Mouse (Mus musculus): ENCODE data around the gene Gm2056. TPM values are rescaled to one million over a fixed set of nuclear protein-coding genes. Genes with fewer than 3 reads are reported as not detected.
"Not testable (repeated sequence)": the region's sequence is repeated elsewhere in the genome, so short reads cannot be mapped to it uniquely, and the experiment has no call there.

Gm2056 gene
- polyA plus RNA-seq (2017; shearing (Covaris generic)), result not detected

DNA sequence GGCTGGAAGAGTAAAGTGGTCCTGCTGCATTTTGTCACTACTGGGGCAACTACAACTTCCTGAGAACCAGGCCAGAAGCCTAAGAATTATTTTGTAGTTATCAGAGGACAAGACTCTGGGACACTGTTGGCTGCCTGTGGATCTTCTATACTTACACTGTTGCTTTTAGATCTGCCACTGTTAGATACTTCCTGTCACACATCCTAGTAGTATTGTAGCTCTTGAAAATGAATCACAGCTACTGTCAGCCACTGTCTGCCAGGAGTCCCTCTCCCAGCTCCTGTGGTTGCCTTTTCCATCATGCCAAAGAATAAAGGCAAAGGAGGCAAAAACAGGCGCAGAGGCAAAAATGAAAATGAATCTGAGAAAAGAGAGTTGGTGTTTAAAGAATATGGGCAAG, at the start of gene Gm2056:
Gene Gm2056, plus strand, starts transcription at position 301 of the 400 bp plus-strand sequence.
- not testable (repeated sequence) for ATAC-seq

DNA sequence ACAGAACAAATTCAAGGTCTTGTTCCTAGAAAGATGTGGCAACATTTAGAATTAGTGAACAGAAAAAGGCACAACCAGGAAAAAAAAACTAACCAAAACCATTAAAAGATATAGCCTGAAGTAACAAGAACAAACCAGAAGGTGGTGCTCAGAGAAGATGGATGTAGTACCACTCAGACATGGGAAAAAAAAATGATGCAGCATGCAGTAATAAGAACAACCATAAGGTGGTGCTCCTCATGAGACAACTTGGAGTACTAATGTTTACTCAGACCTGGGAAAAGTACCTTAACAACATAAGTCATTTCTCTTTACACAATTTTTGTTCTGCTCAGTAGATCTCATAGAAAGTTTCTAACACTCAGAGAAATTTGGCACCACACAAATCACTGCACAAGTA, 42.8 kb upstream of the Gm2056 start:
- not testable (repeated sequence) for ATAC-seq

GRCm38 (mm10) chr12:88004118-88004517, 22.7 kb upstream of the Gm2056 start:
- ATAC-seq, result not testable (repeated sequence)

GRCm38 (mm10) chr12:88011548-88011947, 15.3 kb upstream of the Gm2056 start, which contains the start of gene Gm2075:
Gm2075 (plus strand) TSS chr12:88011848.
- ATAC-seq, result not testable (repeated sequence)

- ATAC-seq, result not testable (repeated sequence)
Observed at GRCm38 (mm10) chr12:88018671-88019070, 8.1 kb upstream of the Gm2056 start, which contains the start of gene Gm6803. Gm6803 (minus strand) TSS chr12:88018771.

GRCm38 (mm10) chr12:88032250-88032649, 5.4 kb downstream of the Gm2056 start:
- ATAC-seq, result not testable (repeated sequence)

DNA sequence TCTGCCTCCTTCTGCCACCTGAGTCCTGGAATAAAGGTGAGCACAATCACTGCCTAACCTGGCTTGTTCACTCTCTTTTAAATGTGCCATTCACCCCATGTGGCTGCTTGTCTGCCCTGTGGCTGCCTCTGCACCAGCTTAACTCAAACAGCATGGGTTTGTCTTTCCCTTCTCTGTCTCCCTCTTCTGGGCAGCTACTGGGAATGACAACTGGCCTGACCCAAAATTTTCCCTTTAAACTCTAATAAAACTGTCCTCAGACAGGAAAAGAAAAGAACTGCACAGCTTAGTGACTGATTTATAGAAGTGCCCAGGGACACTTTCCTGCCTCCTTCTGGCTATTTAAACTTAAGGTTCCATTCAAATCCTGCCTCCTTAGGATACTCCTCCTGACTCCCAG, 12.3 kb downstream of the Gm2056 start:
- ATAC-seq, result not testable (repeated sequence)

DNA sequence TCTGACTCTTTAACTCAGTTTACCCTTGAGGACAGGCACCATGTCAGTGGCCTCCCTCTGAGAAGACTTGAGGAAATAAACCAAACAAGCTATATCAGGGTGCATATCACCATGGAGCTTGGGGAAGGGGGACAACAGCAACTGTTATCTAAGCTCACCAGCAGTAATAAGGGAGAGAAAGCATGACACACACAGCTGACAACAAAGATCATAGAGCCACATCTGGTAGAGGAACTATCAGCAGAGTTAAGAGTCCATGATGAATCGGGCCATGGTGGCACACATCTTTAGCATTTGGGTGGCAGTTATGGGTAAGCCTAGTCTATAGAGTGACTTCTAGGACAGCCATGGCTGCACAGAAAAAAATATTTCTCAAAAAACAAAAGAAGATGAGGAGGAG, 12.9 kb downstream of the Gm2056 start:
- not testable (repeated sequence) for ATAC-seq

DNA sequence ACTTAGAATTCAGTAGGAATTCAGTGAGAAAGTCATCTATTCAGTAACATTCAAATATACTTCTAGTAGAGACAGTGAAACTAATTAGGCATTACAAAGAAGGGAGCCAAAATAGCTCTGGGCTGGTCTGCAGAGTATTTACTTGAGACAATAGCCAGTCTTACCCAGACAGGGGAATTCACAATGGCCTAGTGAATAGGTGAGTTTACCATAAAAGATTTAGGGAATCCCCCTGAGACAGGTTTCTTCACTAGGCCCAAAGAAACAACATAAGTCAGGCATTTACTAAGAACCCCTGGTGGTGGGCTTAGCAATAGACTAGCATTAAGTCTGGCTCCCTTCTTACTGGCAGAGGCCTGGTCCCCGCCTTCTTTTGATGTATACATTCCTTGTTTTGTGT, 18.4 kb downstream of the Gm2056 start:
- not testable (repeated sequence) for ATAC-seq

Other genes with a start within 250 kb of the Gm2056 start
- gene Gm21936, start 231.5 kb upstream of the Gm2056 start, polyA plus RNA-seq (2017; shearing (Covaris generic)), result not detected
- not detected for gene BB287469, start 210.4 kb upstream of the Gm2056 start, polyA plus RNA-seq (2017; shearing (Covaris generic))
- gene Gm2001, start 184.7 kb upstream of the Gm2056 start, polyA plus RNA-seq (2017; shearing (Covaris generic)), result not detected
- gene Gm2016, start 152.9 kb upstream of the Gm2056 start, polyA plus RNA-seq (2017; shearing (Covaris generic)), result not detected
- gene Gm2022, start 131.6 kb upstream of the Gm2056 start, polyA plus RNA-seq (2017; shearing (Covaris generic)), result not detected
- gene Gm2035, start 107.1 kb upstream of the Gm2056 start, polyA plus RNA-seq (2017; shearing (Covaris generic)), result not detected
- not detected for gene Gm2042, start 72.9 kb upstream of the Gm2056 start, polyA plus RNA-seq (2017; shearing (Covaris generic))
- gene Gm2075, start 15.2 kb upstream of the Gm2056 start, polyA plus RNA-seq (2017; shearing (Covaris generic)), result not detected
- gene Gm6803, start 8.2 kb upstream of the Gm2056 start, polyA plus RNA-seq (2017; shearing (Covaris generic)), result not detected
- not detected for gene Gm16368, start 56.7 kb downstream of the Gm2056 start, polyA plus RNA-seq (2017; shearing (Covaris generic))
- not detected for gene Gm10436, start 155.1 kb downstream of the Gm2056 start, polyA plus RNA-seq (2017; shearing (Covaris generic))
- not detected for gene Gm8332, start 223.1 kb downstream of the Gm2056 start, polyA plus RNA-seq (2017; shearing (Covaris generic))
- gene Gm5662, start 247.5 kb downstream of the Gm2056 start, polyA plus RNA-seq (2017; shearing (Covaris generic)), result not detected